Mouse (Mus musculus): Measurements from ENCODE around the gene Tctn1. TPM values are rescaled to one million over a fixed set of nuclear protein-coding genes. Genes with fewer than 3 reads are reported as not detected.
A peak's percentile ranks its signal among the peaks of the same experiment; 100 is the strongest.

Gene Tctn1
- 1 to 10 TPM; 7.6 to 10.0 TPM for total RNA-seq (2021)
- long read RNA-seq, experiment 1, result 0 reads
- long read RNA-seq, experiment 2, partial matches to known transcripts, result 0 of 1 reads
- long read RNA-seq, experiment 2, other reads (novel, unspliced or antisense), result 1 of 1 reads

- DNase-seq (ENCODE audit: low spot score in 2 of 2), result peak; percentile 85 to 92
Measured at GRCm38 (mm10) chr5:122263933-122264905, at the start of gene Tctn1. Tctn1 (minus strand) TSS chr5:122264460.

DNA sequence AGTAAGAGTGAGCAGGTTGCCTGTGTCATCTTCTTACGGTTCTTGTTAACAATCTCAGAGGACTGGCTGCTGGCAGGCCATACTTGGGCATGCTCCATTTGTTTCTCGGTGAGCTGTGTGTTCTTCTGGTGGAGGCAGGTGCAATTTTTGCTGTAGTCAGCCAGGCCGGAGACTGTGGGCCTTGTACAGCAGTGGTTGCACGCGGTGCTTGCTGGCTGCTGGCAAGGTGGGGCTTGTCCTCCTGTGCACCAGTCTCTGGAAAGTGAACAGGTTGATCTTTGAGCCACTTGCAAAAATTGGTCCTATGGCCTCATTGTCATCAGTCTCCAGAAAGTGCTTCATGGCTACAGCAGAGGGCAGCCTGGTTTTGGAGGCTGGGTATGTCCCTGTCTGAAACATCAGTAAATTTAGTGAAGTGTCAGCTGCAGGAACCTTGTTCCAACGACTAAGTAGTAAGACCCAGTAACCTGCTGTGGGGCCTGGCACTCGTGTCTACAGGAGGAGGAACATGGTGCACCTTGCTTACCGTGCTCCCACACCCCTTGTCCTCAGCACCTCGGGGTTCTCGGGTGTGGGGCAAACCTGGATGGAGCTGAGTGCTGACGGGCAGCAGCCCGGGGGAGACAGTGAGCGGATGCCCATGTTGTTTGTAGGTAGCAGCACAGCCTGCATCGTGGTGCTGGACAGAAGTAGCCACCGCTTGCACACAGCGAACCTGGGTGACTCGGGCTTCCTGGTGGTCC, 48.9 kb upstream of the Tctn1 start:
- no peak for DNase-seq (ENCODE audit: low spot score in 2 of 2)

GRCm38 (mm10) chr5:122312346-122312745, 48.1 kb upstream of the Tctn1 start:
- no peak for DNase-seq (ENCODE audit: low spot score in 2 of 2)

DNA sequence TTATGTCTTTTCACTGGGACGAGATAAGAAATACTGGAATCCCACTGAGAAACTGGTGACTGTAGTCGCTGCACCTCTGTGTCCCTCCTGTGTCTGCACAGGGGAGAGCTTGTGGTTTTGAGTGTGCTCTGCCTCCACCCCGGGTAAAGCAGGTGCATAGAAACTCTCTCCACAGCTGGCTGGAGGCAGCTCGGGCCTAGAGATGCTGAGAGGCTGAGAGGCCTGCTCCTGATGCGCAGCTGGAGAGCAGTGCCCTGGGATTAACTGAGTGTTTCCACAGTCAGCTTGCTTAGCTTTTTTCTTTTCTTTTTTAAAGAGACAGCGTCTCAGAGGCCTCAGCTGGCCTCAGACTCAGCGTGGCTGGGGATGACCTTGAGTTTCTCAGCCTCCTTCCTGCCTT, 47.4 kb upstream of the Tctn1 start:
- no peak for DNase-seq (ENCODE audit: low spot score in 2 of 2)

DNA sequence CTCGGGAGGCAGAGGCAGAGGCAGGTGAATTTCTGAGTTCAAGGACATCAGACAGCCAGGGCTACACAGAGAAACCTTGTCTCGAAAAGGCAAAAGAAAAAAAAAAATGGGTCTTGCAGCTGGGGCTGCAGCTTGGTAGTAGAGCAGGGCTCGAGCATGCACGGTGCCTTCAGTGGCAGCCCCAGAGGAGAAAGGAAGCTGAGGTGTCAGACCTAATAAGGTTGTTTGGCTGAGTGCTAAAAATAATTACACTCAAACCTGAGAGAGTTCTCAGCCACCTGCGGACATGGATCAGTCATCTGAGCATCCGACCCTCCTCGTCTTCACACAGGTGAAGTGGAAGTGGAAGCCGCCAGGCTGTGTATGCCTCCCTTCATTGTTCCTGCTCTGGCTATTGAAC, 46.4 kb upstream of the Tctn1 start:
- no peak for DNase-seq (ENCODE audit: low spot score in 2 of 2)

DNA sequence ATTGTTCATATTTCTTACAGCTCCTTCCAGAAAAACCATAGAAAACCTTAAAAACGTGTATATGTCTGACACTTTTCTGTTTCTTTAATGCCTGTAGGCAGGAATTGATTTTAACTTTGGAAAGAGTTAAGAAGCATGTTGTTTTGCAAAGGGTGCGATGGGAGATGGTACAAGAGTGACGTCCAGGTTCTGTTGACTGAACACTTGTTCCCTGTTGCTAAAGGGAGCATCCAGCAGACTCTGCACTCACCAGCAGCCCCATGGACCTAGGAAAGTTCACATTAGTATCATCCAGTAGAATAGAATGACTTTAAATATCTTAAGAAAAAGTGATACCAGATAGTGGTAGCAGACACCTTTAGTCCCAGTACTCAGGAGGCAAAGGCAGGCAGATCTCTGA, 42.3 kb upstream of the Tctn1 start:
- no peak for DNase-seq (ENCODE audit: low spot score in 2 of 2)

GRCm38 (mm10) chr5:122305472-122305871, 41.2 kb upstream of the Tctn1 start:
- no peak for DNase-seq (ENCODE audit: low spot score in 2 of 2)

- no peak for DNase-seq (ENCODE audit: low spot score in 2 of 2)
Measured at GRCm38 (mm10) chr5:122304541-122304940, 40.3 kb upstream of the Tctn1 start.

DNA sequence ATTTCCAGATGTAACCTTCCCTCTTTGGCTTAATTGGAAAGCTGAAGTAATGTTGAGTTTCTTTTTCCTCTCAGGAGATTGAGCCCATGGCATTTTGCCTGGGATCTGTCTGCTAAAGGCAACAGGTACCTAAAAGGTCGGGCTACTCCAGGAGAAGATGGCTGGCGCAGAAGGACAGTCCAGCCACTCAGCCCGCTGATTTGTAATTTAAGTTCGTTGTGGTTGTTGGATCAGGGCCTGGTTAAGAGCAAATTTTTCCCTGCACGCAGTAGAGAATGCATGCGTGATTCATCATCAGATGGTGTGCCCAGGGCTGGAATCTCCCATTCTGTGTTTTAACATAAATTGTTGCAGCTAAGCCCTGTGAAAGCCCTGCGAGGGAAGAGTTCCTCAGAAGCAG, 39.7 kb upstream of the Tctn1 start:
- no peak for DNase-seq (ENCODE audit: low spot score in 2 of 2)

GRCm38 (mm10) chr5:122302810-122303745, 38.8 kb upstream of the Tctn1 start:
- no peak for DNase-seq (ENCODE audit: low spot score in 2 of 2)

- no peak for DNase-seq (ENCODE audit: low spot score in 2 of 2)
Measured at GRCm38 (mm10) chr5:122300071-122300518, 35.8 kb upstream of the Tctn1 start.

GRCm38 (mm10) chr5:122295113-122295935, 31.1 kb upstream of the Tctn1 start:
- DNase-seq (ENCODE audit: low spot score in 2 of 2), result no peak

DNA sequence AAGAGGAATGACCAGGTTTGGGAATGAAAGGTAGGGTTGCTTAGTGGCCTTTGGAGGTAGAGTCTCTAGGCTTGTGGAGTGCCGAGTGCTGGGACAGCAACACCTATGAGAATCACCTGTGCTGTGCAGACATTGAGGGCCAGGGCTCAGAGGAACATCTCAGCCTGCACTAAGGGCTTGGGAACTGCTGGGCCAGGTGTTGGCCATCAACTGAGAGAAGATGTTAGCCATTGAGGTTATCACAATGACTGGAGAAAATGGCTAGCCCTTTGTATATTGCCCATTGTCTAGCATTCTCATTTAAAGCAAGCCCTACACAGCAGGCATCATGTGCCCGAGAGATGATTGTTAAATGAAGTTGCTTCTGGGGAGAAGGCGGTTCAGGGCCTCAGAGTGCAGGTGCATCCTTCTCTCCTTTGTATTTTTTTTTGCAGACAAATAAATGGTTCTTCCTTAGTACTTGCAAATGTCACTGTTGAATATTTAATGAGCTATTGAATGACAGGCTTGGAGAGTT, 30.0 kb upstream of the Tctn1 start:
- no peak for DNase-seq (ENCODE audit: low spot score in 2 of 2)

DNA sequence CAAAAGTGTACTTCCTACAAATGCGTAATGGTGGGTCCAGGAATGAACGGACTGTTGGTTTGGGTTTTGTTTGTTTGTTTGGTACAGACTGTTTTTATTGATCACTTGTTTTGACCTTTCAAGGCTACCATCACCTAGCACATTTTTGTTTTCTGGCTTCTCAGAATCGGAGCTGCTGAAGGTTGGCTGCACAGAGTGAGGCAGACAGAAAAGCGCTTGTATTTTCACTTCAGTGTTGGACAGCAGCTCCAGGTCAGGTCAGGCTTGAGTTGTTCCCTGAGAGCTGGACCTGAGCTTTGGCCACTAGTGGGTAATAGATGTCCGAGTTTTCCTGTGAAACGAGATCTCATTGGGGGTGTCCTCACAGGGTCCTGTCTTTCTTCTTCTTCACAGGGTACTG, 28.9 kb upstream of the Tctn1 start:
- DNase-seq (ENCODE audit: low spot score in 2 of 2), result no peak

DNA sequence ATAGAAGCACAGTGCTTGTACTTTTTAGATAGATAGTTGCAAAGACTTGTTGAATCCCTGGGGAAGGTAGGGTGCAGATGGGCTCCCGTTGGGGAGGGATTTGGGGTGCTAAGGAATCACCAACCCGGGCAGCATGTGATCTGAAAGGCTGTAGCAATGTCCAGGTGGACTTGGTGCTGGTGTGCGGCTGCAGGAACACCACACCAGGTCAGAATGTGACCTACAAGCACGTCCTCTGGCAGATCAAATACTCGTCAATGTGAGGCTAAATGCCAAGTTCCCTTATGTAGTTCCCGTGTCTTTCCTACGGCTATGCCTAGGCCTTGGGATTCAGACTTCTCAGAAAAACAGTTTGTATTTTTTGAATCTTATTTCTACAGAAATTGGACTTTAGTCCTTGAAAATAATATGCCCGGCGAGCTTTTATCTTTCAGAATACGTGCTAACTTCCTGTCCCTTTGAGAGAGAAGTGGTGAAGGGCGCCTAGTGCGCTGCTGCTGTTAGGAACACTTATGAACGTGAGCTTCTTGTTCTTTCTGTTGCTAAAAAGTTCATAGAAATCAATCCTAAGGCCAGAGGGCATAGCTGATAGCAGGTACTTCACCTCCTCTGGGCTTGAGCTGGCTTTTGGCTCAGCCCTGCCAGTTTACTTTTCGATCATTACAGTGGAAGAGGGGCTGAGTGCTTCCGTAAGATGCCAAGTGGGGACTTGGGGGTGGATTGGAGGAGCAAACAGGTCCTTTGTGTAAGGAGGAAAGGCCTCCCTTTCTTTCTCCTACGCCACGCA, 27.5 kb upstream of the Tctn1 start:
- no peak for DNase-seq (ENCODE audit: low spot score in 2 of 2)

DNA sequence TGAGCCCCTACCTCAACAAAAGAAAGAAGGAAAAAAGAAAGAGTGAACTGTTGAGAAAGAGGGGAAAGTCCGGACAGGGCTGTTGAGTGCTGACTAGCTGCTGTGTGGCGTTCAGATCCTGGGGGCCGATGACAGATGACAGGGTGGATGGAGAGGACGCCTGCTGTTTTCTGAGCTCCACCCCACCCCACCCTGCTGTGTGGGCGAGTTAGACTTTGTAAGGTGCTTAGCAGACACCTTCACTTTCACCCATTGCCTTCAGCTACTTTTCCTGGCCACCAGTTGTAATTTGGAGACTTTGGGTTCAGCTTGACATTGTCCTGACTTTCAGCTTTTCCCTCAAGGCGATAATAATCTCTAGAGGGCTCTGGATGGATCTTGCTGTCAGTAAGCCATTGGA, 26.9 kb upstream of the Tctn1 start:
- DNase-seq (ENCODE audit: low spot score in 2 of 2), result no peak

DNA sequence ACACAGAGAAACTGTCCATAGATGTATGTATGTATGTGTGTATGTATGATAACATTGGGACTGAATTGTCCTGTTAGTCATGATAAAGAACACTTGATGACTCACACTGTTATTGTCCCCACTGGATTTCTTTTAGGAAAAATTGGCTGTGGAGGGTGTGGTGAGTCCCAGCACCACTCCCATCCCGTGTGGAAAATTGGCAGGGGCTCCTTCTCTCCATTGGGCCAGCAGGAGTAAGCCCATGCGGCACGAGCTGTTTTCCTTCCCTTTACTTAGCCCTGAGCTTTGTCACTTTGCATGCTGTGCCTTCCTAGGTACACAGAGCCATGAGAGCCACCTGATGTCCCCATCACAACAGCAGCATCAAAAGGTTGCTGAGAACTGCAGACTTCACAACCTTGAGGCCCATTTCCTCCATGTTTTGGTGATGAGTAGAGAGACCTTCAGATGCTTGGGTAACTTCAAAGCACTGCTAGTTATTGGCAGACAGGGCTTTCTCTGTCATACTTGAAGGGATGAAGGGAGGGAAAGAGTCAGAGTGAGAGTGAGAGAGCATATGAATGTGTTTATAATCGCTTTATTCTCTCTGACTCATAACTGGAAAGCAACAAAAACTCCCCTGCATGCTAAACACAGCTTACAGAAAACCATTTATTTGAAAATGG, 24.0 kb upstream of the Tctn1 start:
- DNase-seq (ENCODE audit: low spot score in 2 of 2), result no peak

DNA sequence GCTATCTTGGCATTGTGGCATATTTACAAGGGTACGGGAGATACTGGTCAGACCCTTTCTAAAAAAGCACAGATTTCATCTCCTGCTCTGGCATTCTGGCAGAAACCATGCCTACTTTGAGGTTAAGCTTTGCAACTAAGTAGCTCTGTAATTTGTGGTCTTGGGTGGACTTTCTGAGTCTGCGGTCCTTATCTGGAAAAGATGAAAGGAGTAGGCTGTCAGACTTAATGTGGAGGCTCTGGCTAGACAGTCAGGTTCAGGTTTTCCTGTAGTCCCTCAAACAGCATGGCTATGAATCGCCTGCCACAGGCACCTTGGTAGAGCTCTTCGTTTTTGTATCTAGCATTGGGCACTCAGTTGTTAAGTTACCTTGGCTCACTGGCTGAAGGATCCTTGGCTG, 22.8 kb upstream of the Tctn1 start:
- DNase-seq (ENCODE audit: low spot score in 2 of 2), result no peak

Measured in gastrocnemius, postnatal 4 days (tissue).